Mouse (Mus musculus) limb, embryonic 12.5 days (tissue): ENCODE results near the gene Slc12a7. TPM values are rescaled to one million over a fixed set of nuclear protein-coding genes. Genes with fewer than 3 reads are reported as not detected.

Source experiments
- ATAC-seq: fragments of 200-750 bp; cut with Nextera tagmentation; 2 replicates; pipeline ENCODE4 v1.8.0; 2017; ENCODE audit warnings: low read depth, moderate TSS enrichment; ENCODE audit not compliant: insufficient number of reproducible peaks, insufficient read depth, low FRiP score, low TSS enrichment
- H3K27ac ChIP-seq: fragments of 300-500 bp; sonication (generic); 2 replicates; pipeline ENCODE4 v1.5.1; 2016; ENCODE audit warnings: mild to moderate bottlenecking, moderate library complexity
- H3K27me3 ChIP-seq: fragments of 300-500 bp; sonication (generic); 2 replicates; pipeline ENCODE4 v1.6.1; 2016; ENCODE audit warnings: mild to moderate bottlenecking, moderate library complexity
- H3K36me3 ChIP-seq: fragments of 300-500 bp; sonication (generic); 2 replicates; pipeline ENCODE4 v1.6.1; 2016; ENCODE audit warnings: mild to moderate bottlenecking, moderate library complexity
- H3K4me1 ChIP-seq: fragments of 300-500 bp; sonication (generic); replicated peaks from 2 replicates; pipeline ENCODE4 v1.6.1; 2016
- H3K4me2 ChIP-seq: fragments of 300-500 bp; sonication (generic); 2 replicates; pipeline ENCODE4 v1.6.1; 2016; ENCODE audit warnings: mild to moderate bottlenecking, moderate library complexity
- H3K4me3 ChIP-seq: fragments of 300-500 bp; sonication (generic); replicated peaks from 2 replicates; pipeline ENCODE4 v1.5.1; 2016; ENCODE audit warnings: mild to moderate bottlenecking
- H3K9ac ChIP-seq: fragments of 300-500 bp; sonication (generic); replicated peaks from 2 replicates; pipeline ENCODE4 v1.6.1; 2016; ENCODE audit warnings: mild to moderate bottlenecking, moderate library complexity
- H3K9me3 ChIP-seq: fragments of 300-500 bp; sonication (generic); 2 replicates; pipeline ENCODE4 v1.6.1; 2016; ENCODE audit warnings: mild to moderate bottlenecking, moderate library complexity
- WGBS: fragments of 180-500 bp; shearing (Covaris S2); methylation state at CpG from one replicate; pipeline ENCODE4 v1.1.7; 2016; 5-methylcytosine and 5-hydroxymethylcytosine counted together
- polyA plus RNA-seq: library from polyadenylated mRNA; unstranded; fragments of >200 nt; fragmentation: Nextera tagmentation; extraction: Ambion mirVana; gene quantifications from 2 replicates; pipeline ENCODE4 v1.2.1, GENCODE M21; 2016

The Slc12a7 gene
- polyA plus RNA-seq, 1 experiment from 2014 or later = 42.7 TPM

GRCm38 (mm10) chr13:73762938-73763337 lies 30.0 kb downstream of the Slc12a7 start:
- peak overlapping the region; percentile 82 for H3K4me3 ChIP-seq
- peaks cover 14% of the 10 kb centered on the region for H3K36me3 ChIP-seq
- H3K4me2 ChIP-seq = peak overlapping the region; percentile 89
- WGBS = 33% methylated on average over 6 of the region's 6 CpGs
- no peaks in the 10 kb centered on the region for H3K27me3 ChIP-seq
- H3K27ac ChIP-seq = no peak overlapping the region
- no peaks in the 10 kb centered on the region for H3K9me3 ChIP-seq
- peak overlapping the region; percentile 85; the same call in 1 of the 2 replicates for H3K9ac ChIP-seq
- H3K4me1 ChIP-seq = peaks cover 36% of the 10 kb centered on the region
- ATAC-seq = peak; percentile 27

- no peaks in the 10 kb centered on the region for H3K9me3 ChIP-seq
- peak overlapping the region; percentile 82 for H3K4me3 ChIP-seq
- peaks cover 21% of the 10 kb centered on the region for H3K36me3 ChIP-seq
- under 1% methylated on average over 70 of the region's 70 CpGs for WGBS
- ATAC-seq = peak; percentile 93
- H3K4me2 ChIP-seq = peak overlapping the region; percentile 89
- H3K27ac ChIP-seq = peak overlapping the region; percentile 77
- peaks cover 42% of the 10 kb centered on the region for H3K4me1 ChIP-seq
- H3K9ac ChIP-seq = peak overlapping the region; percentile 85
- H3K27me3 ChIP-seq = no peaks in the 10 kb centered on the region
These were observed 30.8 kb downstream of the Slc12a7 start for GRCm38 (mm10) chr13:73763439-73764255.

GRCm38 (mm10) chr13:73764256-73764775 lies 31.4 kb downstream of the Slc12a7 start:
- H3K9me3 ChIP-seq = no peaks in the 10 kb centered on the region
- peak overlapping the region; percentile 85 for H3K9ac ChIP-seq
- ATAC-seq = no peak; the same call in 1 of the 2 replicates
- no peaks in the 10 kb centered on the region for H3K27me3 ChIP-seq
- peak overlapping the region; percentile 77 for H3K27ac ChIP-seq
- H3K4me3 ChIP-seq = peak overlapping the region; percentile 82
- peaks cover 46% of the 10 kb centered on the region for H3K4me1 ChIP-seq
- WGBS = 2% methylated on average over 11 of the region's 11 CpGs
- H3K4me2 ChIP-seq = peak overlapping the region; percentile 89
- peaks cover 27% of the 10 kb centered on the region for H3K36me3 ChIP-seq

DNA sequence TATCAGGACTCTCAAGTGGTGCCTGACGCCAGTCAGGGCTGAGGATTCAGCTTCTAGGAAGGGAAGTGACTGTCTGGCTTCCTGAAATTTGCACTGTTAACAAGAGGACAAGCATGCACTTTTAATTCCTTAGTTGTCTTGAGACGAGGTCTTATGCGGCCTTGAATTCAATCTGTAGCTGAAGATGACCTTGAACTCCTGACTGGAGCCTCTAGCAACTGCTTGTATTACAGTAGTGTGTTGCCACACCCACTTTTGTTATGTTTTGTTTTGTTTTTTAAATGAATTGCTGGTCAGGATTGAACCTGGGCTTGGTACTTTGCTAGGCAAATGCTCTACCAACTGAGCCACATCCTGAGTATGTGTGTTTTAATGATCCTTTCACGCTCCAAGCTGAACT lies 32.5 kb downstream of the Slc12a7 start:
- Histone ChIP-seq H3K27me3 (no peaks in the 10 kb centered on the region), H3K9ac (peak overlapping the region; percentile 85), H3K4me3 (peak overlapping the region; percentile 82), H3K9me3 (no peaks in the 10 kb centered on the region), H3K36me3 (peaks cover 34% of the 10 kb centered on the region), H3K27ac (no peak overlapping the region), H3K4me1 (peaks cover 55% of the 10 kb centered on the region), H3K4me2 (peak overlapping the region; percentile 89)
- ATAC-seq = no peak
- WGBS = 65% methylated on average over 4 of the region's 4 CpGs

DNA sequence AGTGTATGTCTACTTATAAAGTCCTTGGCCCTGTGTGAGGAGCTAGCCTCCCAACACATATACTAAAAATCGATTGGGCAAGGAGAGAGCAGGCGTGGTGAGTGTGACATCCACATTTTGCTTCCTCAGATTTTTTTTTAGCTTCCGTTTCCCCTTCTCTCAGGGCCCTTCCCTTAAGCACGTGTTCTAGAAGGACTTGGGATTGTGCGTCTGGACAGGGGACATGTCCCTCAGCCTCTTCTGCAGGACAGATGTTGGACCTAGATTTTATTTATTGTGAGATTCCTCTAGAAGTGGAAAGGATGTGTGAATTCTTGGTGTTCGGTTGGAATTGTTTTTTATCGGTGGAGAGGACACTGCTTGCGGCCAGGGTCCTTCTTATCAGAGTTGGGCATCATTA lies 34.3 kb downstream of the Slc12a7 start:
- ATAC-seq = no peak
- Histone ChIP-seq H3K4me1 (peaks cover 69% of the 10 kb centered on the region), H3K27me3 (no peaks in the 10 kb centered on the region), H3K4me2 (no peak overlapping the region), H3K9ac (no peak overlapping the region), H3K9me3 (no peaks in the 10 kb centered on the region), H3K27ac (no peak overlapping the region), H3K36me3 (peaks cover 34% of the 10 kb centered on the region), H3K4me3 (no peak overlapping the region)
- WGBS = 86% methylated on average over 8 of the region's 8 CpGs

- Histone ChIP-seq H3K4me1 (peaks cover 74% of the 10 kb centered on the region), H3K9ac (0 out of 2 replicates have a peak overlapping the region, but pooled peaks have one; percentile 23)
These were observed 34.9 kb downstream of the Slc12a7 start for GRCm38 (mm10) chr13:73767754-73768153.

DNA sequence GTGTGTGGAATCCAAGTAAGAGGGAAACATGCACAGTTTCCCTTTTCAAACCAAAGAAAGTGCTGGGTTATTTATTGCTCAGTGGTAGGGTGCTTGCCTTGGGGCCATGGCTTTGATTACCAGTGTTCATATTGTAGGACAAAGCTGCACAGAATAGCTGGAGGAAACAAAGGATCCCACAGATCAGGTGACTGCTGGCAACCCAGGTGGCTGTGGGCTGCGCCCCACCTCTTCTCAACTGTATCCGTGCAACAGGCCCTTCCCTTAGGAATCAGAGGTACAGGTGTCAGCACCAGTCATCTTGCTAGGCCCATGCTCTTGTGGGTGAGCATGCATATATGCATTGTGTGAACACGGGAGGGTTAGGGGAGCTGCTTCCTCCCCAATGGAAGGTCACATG lies 35.4 kb downstream of the Slc12a7 start:
- H3K9ac ChIP-seq = 0 out of 2 replicates have a peak overlapping the region, but pooled peaks have one; percentile 23
- H3K36me3 ChIP-seq = peaks cover 42% of the 10 kb centered on the region
- no peak overlapping the region for H3K4me3 ChIP-seq
- ATAC-seq = no peak
- WGBS = 88% methylated on average over 3 of the region's 3 CpGs
- H3K4me1 ChIP-seq = peaks cover 77% of the 10 kb centered on the region
- no peaks in the 10 kb centered on the region for H3K27me3 ChIP-seq
- no peak overlapping the region for H3K27ac ChIP-seq
- H3K4me2 ChIP-seq = no peak overlapping the region
- H3K9me3 ChIP-seq = no peaks in the 10 kb centered on the region

More at GRCm38 (mm10) chr13:73767754-73768153, 34.9 kb downstream of the Slc12a7 start:
- H3K9me3 ChIP-seq = no peaks in the 10 kb centered on the region
- H3K27ac ChIP-seq = no peak overlapping the region
- no peak for ATAC-seq
- H3K4me2 ChIP-seq = no peak overlapping the region
- WGBS = 81% methylated on average over 5 of the region's 5 CpGs
- H3K27me3 ChIP-seq = no peaks in the 10 kb centered on the region
- H3K4me3 ChIP-seq = no peak overlapping the region
- peaks cover 36% of the 10 kb centered on the region for H3K36me3 ChIP-seq

GRCm38 (mm10) chr13:73769916-73770682 lies 37.2 kb downstream of the Slc12a7 start:
- H3K27me3 ChIP-seq = no peaks in the 10 kb centered on the region
- 69% methylated on average over 4 of the region's 4 CpGs for WGBS
- H3K4me1 ChIP-seq = peaks cover 73% of the 10 kb centered on the region
- ATAC-seq = no peak
- no peak overlapping the region for H3K4me2 ChIP-seq
- no peak overlapping the region for H3K4me3 ChIP-seq
- peaks cover 55% of the 10 kb centered on the region for H3K36me3 ChIP-seq
- no peaks in the 10 kb centered on the region for H3K9me3 ChIP-seq
- no peak overlapping the region for H3K9ac ChIP-seq
- H3K27ac ChIP-seq = no peak overlapping the region

DNA sequence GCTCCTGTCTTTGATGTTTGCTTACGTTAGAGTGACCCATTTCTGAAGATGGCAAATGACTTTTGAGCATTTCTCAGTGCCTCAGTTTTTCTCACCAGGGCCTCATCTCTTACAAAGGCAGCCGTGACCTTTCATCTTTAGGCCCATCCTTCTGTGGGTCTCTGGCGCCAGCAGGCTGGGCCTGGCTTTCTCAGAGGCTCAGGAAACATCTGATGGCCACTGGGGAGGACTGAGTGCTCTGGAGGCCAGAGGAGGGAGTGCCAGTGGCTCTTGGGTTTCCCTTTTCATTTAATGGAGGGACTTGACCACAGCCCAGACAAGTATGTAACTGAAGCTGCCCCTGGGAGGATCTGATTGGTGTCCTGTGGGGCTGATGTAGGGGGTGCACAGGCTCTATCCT lies 38.2 kb downstream of the Slc12a7 start:
- WGBS = 32% methylated on average over 3 of the region's 3 CpGs
- no peaks in the 10 kb centered on the region for H3K27me3 ChIP-seq
- peaks cover 62% of the 10 kb centered on the region for H3K4me1 ChIP-seq
- H3K9ac ChIP-seq = no peak overlapping the region
- peaks cover 55% of the 10 kb centered on the region for H3K36me3 ChIP-seq
- H3K9me3 ChIP-seq = no peaks in the 10 kb centered on the region
- H3K4me3 ChIP-seq = no peak overlapping the region
- H3K27ac ChIP-seq = no peak overlapping the region
- no peak overlapping the region for H3K4me2 ChIP-seq
- ATAC-seq = no peak

DNA sequence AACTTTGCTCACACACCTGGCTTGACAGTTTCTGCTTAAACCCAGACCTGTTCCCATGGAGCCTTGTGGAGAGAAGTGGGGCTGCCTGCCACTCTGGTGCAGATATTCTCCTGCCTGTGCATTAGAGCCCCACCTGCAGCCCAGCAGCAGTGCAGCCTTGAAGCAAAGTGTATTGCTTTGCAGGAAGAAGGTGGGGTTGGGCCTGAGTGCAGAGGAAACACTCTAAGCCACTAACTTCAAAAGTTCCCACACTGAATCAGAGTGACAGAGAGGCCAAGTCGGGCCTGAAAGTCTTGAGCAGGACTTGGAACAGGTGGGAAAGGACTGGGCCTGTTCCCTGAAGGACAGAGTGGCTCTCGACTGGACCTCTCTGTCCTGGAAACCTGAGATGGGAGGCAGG lies 39.8 kb downstream of the Slc12a7 start:
- H3K4me2 ChIP-seq = no peak overlapping the region
- WGBS = 51% methylated on average over 2 of the region's 2 CpGs
- no peak overlapping the region for H3K4me3 ChIP-seq
- ATAC-seq = no peak
- H3K36me3 ChIP-seq = peaks cover 44% of the 10 kb centered on the region
- no peaks in the 10 kb centered on the region for H3K27me3 ChIP-seq
- H3K27ac ChIP-seq = peak overlapping the region; percentile 74; the same call in 1 of the 2 replicates
- H3K9me3 ChIP-seq = no peaks in the 10 kb centered on the region
- peaks cover 51% of the 10 kb centered on the region for H3K4me1 ChIP-seq
- H3K9ac ChIP-seq = no peak overlapping the region
